In the genomic region with DNA sequence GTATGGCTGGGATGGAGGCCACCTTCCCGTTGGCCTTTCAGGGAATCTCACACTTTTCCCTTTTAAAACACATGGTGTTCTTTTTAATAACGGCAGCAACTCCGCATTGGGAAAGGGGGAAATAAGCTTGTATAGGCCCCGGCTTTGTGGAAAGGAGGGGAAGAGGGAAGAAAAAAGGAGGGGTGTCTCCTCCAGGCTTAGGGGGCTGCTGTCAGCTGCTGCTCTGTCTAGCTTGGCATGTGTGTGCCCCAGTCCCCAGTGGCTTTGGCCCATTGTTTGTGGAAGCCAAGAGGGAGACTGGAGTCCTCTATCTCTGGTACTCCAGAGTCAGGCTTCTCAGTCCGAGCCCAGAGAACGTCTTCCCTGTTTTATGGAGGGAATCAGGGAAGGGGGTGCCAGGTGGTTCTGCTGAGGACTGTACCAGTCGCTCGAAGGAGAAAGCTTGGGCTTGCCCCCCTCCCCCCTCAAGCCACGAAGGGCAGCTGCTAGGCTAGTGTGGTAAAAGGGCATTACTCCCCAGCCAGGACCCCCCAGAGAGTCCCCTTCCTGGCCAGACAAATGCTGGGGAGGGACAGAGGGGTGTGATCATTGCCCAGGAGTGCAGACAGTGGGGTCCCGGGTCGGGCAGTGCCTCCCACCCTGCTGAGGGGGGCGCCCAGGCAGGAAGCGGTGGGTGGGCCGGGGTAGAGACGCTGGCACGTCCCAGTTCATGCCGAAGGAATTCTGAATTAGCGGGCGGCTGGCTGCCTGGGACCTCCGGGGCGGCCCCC, we compare ENCODE assay signal across 11 mouse cellular contexts. TPM values are rescaled to one million over a fixed set of nuclear protein-coding genes. Genes with fewer than 3 reads are reported as not detected.
DNase-seq lines count a peak whose midpoint lies in the region; ATAC-seq and TF ChIP-seq lines count a peak whose summit lies in the region.
"Had no signal": no experiment of that assay in that cellular context is flagged by ENCODE, and none has a peak within 500 bp of the region (broad histone marks: within the 10 kb centered on the region; RNA-seq: fewer than 3 reads in every experiment).

No protein-coding gene starts in this region.

- H3K4me2 ChIP-seq in lung, embryonic 14.5 days, result peak overlapping the region; percentile 82
- H3K4me2 ChIP-seq in embryonic facial prominence, embryonic 15.5 days (replicated peaks), result peak overlapping the region; percentile 88
- H3K4me2 ChIP-seq in hindbrain, embryonic 12.5 days (replicated peaks), result peak overlapping the region; percentile 18
- H3K4me2 ChIP-seq in midbrain, embryonic 16.5 days (ENCODE audit: low read length), result no peak overlapping the region

- H3K4me1 ChIP-seq in lung, embryonic 14.5 days (ENCODE audit: insufficient read depth), result no peaks in the 10 kb centered on the region
- peaks cover 2% of the 10 kb centered on the region; the same call in 1 of the 2 replicates for H3K4me1 ChIP-seq in lung, adult 2 months (ENCODE audit: control insufficient read depth, insufficient read depth, low read length)
- peaks cover 80% of the 10 kb centered on the region for H3K4me1 ChIP-seq in embryonic facial prominence, embryonic 15.5 days
- H3K4me1 ChIP-seq in hindbrain, embryonic 12.5 days, result peaks cover 37% of the 10 kb centered on the region
- H3K4me1 ChIP-seq in midbrain, embryonic 16.5 days (ENCODE audit: control insufficient read depth, insufficient read depth, low read length), result peaks cover 20% of the 10 kb centered on the region

- no peak for TF ChIP-seq CTCF in lung, embryonic 14.5 days (IDR thresholded peaks at IDR 0.05; ENCODE audit: low read depth)
- TF ChIP-seq CTCF in lung, adult 2 months (IDR thresholded peaks at IDR 0.05; ENCODE audit: insufficient read depth, low read length), result no peak

- peak overlapping the region; percentile 54 for H3K9ac ChIP-seq in lung, embryonic 14.5 days
- peak overlapping the region; percentile 53; the same call in 1 of the 2 replicates for H3K9ac ChIP-seq in embryonic facial prominence, embryonic 15.5 days
- peak overlapping the region; percentile 5; the same call in 1 of the 2 replicates for H3K9ac ChIP-seq in hindbrain, embryonic 12.5 days
- no peak overlapping the region; the same call in 1 of the 2 replicates for H3K9ac ChIP-seq in midbrain, embryonic 16.5 days (ENCODE audit: low read depth, low read length)

- no peaks in the 10 kb centered on the region for H3K9me3 ChIP-seq in lung, embryonic 14.5 days (ENCODE audit: low read depth, low read length)
- H3K9me3 ChIP-seq in embryonic facial prominence, embryonic 15.5 days (replicated peaks), result no peaks in the 10 kb centered on the region
- H3K9me3 ChIP-seq in hindbrain, embryonic 12.5 days (replicated peaks), result no peaks in the 10 kb centered on the region
- H3K9me3 ChIP-seq in midbrain, embryonic 16.5 days (replicated peaks; ENCODE audit: control insufficient read depth, low read length, poor library complexity, severe bottlenecking), result no peaks in the 10 kb centered on the region

- H3K4me3 ChIP-seq in lung, embryonic 14.5 days (ENCODE audit: low read depth, low read length), result peak overlapping the region; percentile 50
- H3K4me3 ChIP-seq in lung, adult 2 months (replicated peaks; ENCODE audit: extremely low read depth, low read depth, low read length), result no peak overlapping the region
- H3K4me3 ChIP-seq in embryonic facial prominence, embryonic 15.5 days (replicated peaks), result peak overlapping the region; percentile 52
- peak overlapping the region; percentile 12; the same call in 1 of the 2 replicates for H3K4me3 ChIP-seq in hindbrain, embryonic 12.5 days
- H3K4me3 ChIP-seq in midbrain, embryonic 16.5 days (ENCODE audit: low read depth, low read length), result no peak overlapping the region

- WGBS in lung, embryonic 14.5 days, result 2% methylated on average over 21 of the region's 21 CpGs
- WGBS in lung, adult 2 months, result 21% methylated on average over 21 of the region's 21 CpGs
- WGBS in embryonic facial prominence, embryonic 15.5 days, result 4% methylated on average over 18 of the region's 21 CpGs
- WGBS in hindbrain, embryonic 12.5 days, result 2% methylated on average over 21 of the region's 21 CpGs
- 0% methylated on average over 21 of the region's 21 CpGs for WGBS in midbrain, embryonic 16.5 days

- H3K36me3 ChIP-seq in lung, embryonic 14.5 days (ENCODE audit: insufficient read depth), result no peaks in the 10 kb centered on the region
- no peaks in the 10 kb centered on the region for H3K36me3 ChIP-seq in embryonic facial prominence, embryonic 15.5 days
- no peaks in the 10 kb centered on the region for H3K36me3 ChIP-seq in hindbrain, embryonic 12.5 days
- H3K36me3 ChIP-seq in midbrain, embryonic 16.5 days (ENCODE audit: control insufficient read depth, insufficient read depth, low read length), result no peaks in the 10 kb centered on the region

- no peak overlapping the region for H3K27ac ChIP-seq in lung, embryonic 14.5 days (ENCODE audit: low read depth)
- peak overlapping the region; percentile 85 for H3K27ac ChIP-seq in embryonic facial prominence, embryonic 15.5 days (replicated peaks)
- H3K27ac ChIP-seq in hindbrain, embryonic 12.5 days, result no peak overlapping the region
- H3K27ac ChIP-seq in midbrain, embryonic 16.5 days (ENCODE audit: low read length), result no peak overlapping the region

- TF ChIP-seq POLR2A in lung, adult 2 months (IDR thresholded peaks at IDR 0.05; ENCODE audit: borderline replicate concordance, extremely low read depth, low read depth, low read length), result no peak

- no peak for DNase-seq in lung, embryonic 14.5 days
- no peak for DNase-seq in lung, adult 2 months
- no peak for DNase-seq in spleen, adult 12 weeks (ENCODE audit: low spot score)
- DNase-seq in yolk sac, embryonic 10.5 days (ENCODE audit: low spot score), result no peak
- DNase-seq in adrenal gland, postnatal 25 days, result no peak
- DNase-seq: kidney, adult 8-10 months had no signal

- no peak for ATAC-seq in lung, embryonic 14.5 days (ENCODE audit: insufficient read depth)
- peak; percentile 43; the same call in 1 of the 2 replicates for ATAC-seq in embryonic facial prominence, embryonic 15.5 days (ENCODE audit: insufficient number of reproducible peaks, low FRiP score, low TSS enrichment, low read depth)
- peak; percentile 32; the same call in 1 of the 2 replicates for ATAC-seq in hindbrain, embryonic 12.5 days (ENCODE audit: low FRiP score)
- 0 out of 2 replicates have a peak, but pooled peaks have one; percentile 12 for ATAC-seq in midbrain, embryonic 16.5 days

- H3K27me3 ChIP-seq in lung, embryonic 14.5 days (ENCODE audit: insufficient read depth, low read length), result peaks cover 93% of the 10 kb centered on the region
- H3K27me3 ChIP-seq in embryonic facial prominence, embryonic 15.5 days, result peaks cover 75% of the 10 kb centered on the region
- peaks cover 100% of the 10 kb centered on the region for H3K27me3 ChIP-seq in hindbrain, embryonic 12.5 days
- H3K27me3 ChIP-seq in midbrain, embryonic 16.5 days (ENCODE audit: control insufficient read depth, insufficient read depth, low read depth, low read length), result peaks cover 87% of the 10 kb centered on the region

RNA-seq across cellular contexts. Expression of a gene that starts 2.2 kb away (rescaled TPM):
- 151 and 165 TPM in 2 replicates for polyA plus RNA-seq in lung, embryonic 14.5 days (2014; fragmentation: Nextera tagmentation; extraction: Ambion mirVana)
- 27.7 and 34.3 TPM in 2 replicates for polyA plus RNA-seq in lung, adult 2 months (2012; rRNA removed)
- polyA plus RNA-seq in embryonic facial prominence, embryonic 15.5 days (2015; fragmentation: Nextera tagmentation; extraction: Ambion mirVana), result 151 and 159 TPM in 2 replicates
- polyA plus RNA-seq in hindbrain, embryonic 12.5 days (2016; fragmentation: Nextera tagmentation; extraction: Ambion mirVana), result 3.3 and 4.2 TPM in 2 replicates
- 3.6 and 6.3 TPM in 2 replicates for polyA plus RNA-seq in midbrain, embryonic 16.5 days (2015; fragmentation: Nextera tagmentation; extraction: Ambion mirVana)
- total RNA-seq in adrenal gland, postnatal 25 days (2021), result 0.18 TPM in 1 of 2 replicates, not detected in the other
- total RNA-seq: liver, adult 2 months had no signal
- polyA plus RNA-seq: liver, adult 2 months had no signal

RNA-seq across cellular contexts. Expression of a gene that starts 8.0 kb away (rescaled TPM):
- polyA plus RNA-seq in lung, embryonic 14.5 days (2014; fragmentation: Nextera tagmentation; extraction: Ambion mirVana), result 6.7 and 8.3 TPM in 2 replicates
- 10.5 and 12.2 TPM in 2 replicates for polyA plus RNA-seq in lung, adult 2 months (2012; rRNA removed)
- 16.5 and 18.7 TPM in 2 replicates for polyA plus RNA-seq in embryonic facial prominence, embryonic 15.5 days (2015; fragmentation: Nextera tagmentation; extraction: Ambion mirVana)
- polyA plus RNA-seq in hindbrain, embryonic 12.5 days (2016; fragmentation: Nextera tagmentation; extraction: Ambion mirVana), result 27.0 and 29.2 TPM in 2 replicates
- polyA plus RNA-seq in midbrain, embryonic 16.5 days (2015; fragmentation: Nextera tagmentation; extraction: Ambion mirVana), result 121 and 151 TPM in 2 replicates
- total RNA-seq in adrenal gland, postnatal 25 days (2021), result 10.1 and 10.2 TPM in 2 replicates
- total RNA-seq: heart, adult 8-10 months; liver, adult 2 months had no signal
- polyA plus RNA-seq: liver, adult 2 months had no signal

RNA-seq across cellular contexts. Expression of a gene that starts 11.4 kb away (rescaled TPM):
- 113 and 126 TPM in 2 replicates for polyA plus RNA-seq in lung, embryonic 14.5 days (2014; fragmentation: Nextera tagmentation; extraction: Ambion mirVana)
- 145 and 178 TPM in 2 replicates for polyA plus RNA-seq in lung, adult 2 months (2012; rRNA removed)
- 155 and 174 TPM in 2 replicates for polyA plus RNA-seq in embryonic facial prominence, embryonic 15.5 days (2015; fragmentation: Nextera tagmentation; extraction: Ambion mirVana)
- polyA plus RNA-seq in hindbrain, embryonic 12.5 days (2016; fragmentation: Nextera tagmentation; extraction: Ambion mirVana), result 118 TPM in 2 replicates
- 163 and 185 TPM in 2 replicates for polyA plus RNA-seq in midbrain, embryonic 16.5 days (2015; fragmentation: Nextera tagmentation; extraction: Ambion mirVana)
- total RNA-seq in adrenal gland, postnatal 25 days (2021), result 141 and 158 TPM in 2 replicates

RNA-seq across cellular contexts. Expression of a gene that starts 15.4 kb away (rescaled TPM):
- 964 and 1,036 TPM in 2 replicates for polyA plus RNA-seq in lung, embryonic 14.5 days (2014; fragmentation: Nextera tagmentation; extraction: Ambion mirVana)
- polyA plus RNA-seq in lung, adult 2 months (2012; rRNA removed), result 370 and 371 TPM in 2 replicates
- polyA plus RNA-seq in embryonic facial prominence, embryonic 15.5 days (2015; fragmentation: Nextera tagmentation; extraction: Ambion mirVana), result 940 and 1,016 TPM in 2 replicates
- polyA plus RNA-seq in hindbrain, embryonic 12.5 days (2016; fragmentation: Nextera tagmentation; extraction: Ambion mirVana), result 633 and 755 TPM in 2 replicates
- polyA plus RNA-seq in midbrain, embryonic 16.5 days (2015; fragmentation: Nextera tagmentation; extraction: Ambion mirVana), result 584 and 621 TPM in 2 replicates
- total RNA-seq in adrenal gland, postnatal 25 days (2021), result 1,380 and 1,587 TPM in 2 replicates

RNA-seq across cellular contexts. Expression of a gene that starts 18.4 kb away (rescaled TPM):
- 21.8 and 24.4 TPM in 2 replicates for polyA plus RNA-seq in lung, embryonic 14.5 days (2014; fragmentation: Nextera tagmentation; extraction: Ambion mirVana)
- polyA plus RNA-seq in lung, adult 2 months (2012; rRNA removed), result 51.3 and 57.2 TPM in 2 replicates
- polyA plus RNA-seq in embryonic facial prominence, embryonic 15.5 days (2015; fragmentation: Nextera tagmentation; extraction: Ambion mirVana), result 27.6 and 28.1 TPM in 2 replicates
- polyA plus RNA-seq in hindbrain, embryonic 12.5 days (2016; fragmentation: Nextera tagmentation; extraction: Ambion mirVana), result 22.2 and 23.9 TPM in 2 replicates
- 31.0 and 32.4 TPM in 2 replicates for polyA plus RNA-seq in midbrain, embryonic 16.5 days (2015; fragmentation: Nextera tagmentation; extraction: Ambion mirVana)
- total RNA-seq in adrenal gland, postnatal 25 days (2021), result 22.3 and 24.9 TPM in 2 replicates

Comparison
In these comparisons a context has a peak if more than half of its experiments do, and no peak if none do; other contexts are left out.
1. H3K4me3 ChIP-seq: peak in lung, embryonic 14.5 days (single experiment), embryonic facial prominence, embryonic 15.5 days (single experiment) and hindbrain, embryonic 12.5 days (single experiment); none in lung, adult 2 months (single experiment) and midbrain, embryonic 16.5 days (single experiment).